Mouse (Mus musculus) midbrain, embryonic 13.5 days (tissue): ENCODE measurements around the gene Trim66. TPM values are rescaled to one million over a fixed set of nuclear protein-coding genes. Genes with fewer than 3 reads are reported as not detected.

Source experiments
- ATAC-seq: fragments of 200-750 bp; cut with Nextera tagmentation; 2 replicates; pipeline ENCODE4 v1.8.0; 2017; ENCODE audit warnings: mild to moderate bottlenecking, moderate TSS enrichment, moderate library complexity
- H3K27ac ChIP-seq: fragments of 300-500 bp; sonication (generic); 2 replicates; pipeline ENCODE4 v1.5.1; 2015; ENCODE audit warnings: inconsistent platforms, mild to moderate bottlenecking, moderate library complexity
- H3K27me3 ChIP-seq: fragments of 300-500 bp; sonication (generic); 2 replicates; pipeline ENCODE4 v1.6.1; 2015; ENCODE audit warnings: mild to moderate bottlenecking, inconsistent platforms
- H3K36me3 ChIP-seq: fragments of 300-500 bp; sonication (generic); 2 replicates; pipeline ENCODE4 v1.6.1; 2015; ENCODE audit warnings: mild to moderate bottlenecking, inconsistent platforms
- H3K4me1 ChIP-seq: fragments of 300-500 bp; sonication (generic); replicated peaks from 2 replicates; pipeline ENCODE4 v1.6.1; 2015; ENCODE audit warnings: inconsistent platforms
- H3K4me2 ChIP-seq: fragments of 300-500 bp; sonication (generic); replicated peaks from 2 replicates; pipeline ENCODE4 v1.6.1; 2015; ENCODE audit warnings: moderate library complexity, mild to moderate bottlenecking, inconsistent platforms
- H3K4me3 ChIP-seq: fragments of 300-500 bp; sonication (generic); replicated peaks from 2 replicates; pipeline ENCODE4 v1.5.1; 2015; ENCODE audit warnings: mild to moderate bottlenecking, inconsistent platforms
- H3K9ac ChIP-seq: fragments of 300-500 bp; sonication (generic); replicated peaks from 2 replicates; pipeline ENCODE4 v1.6.1; 2015; ENCODE audit warnings: mild to moderate bottlenecking, inconsistent platforms
- H3K9me3 ChIP-seq: fragments of 300-500 bp; sonication (generic); 2 replicates; pipeline ENCODE4 v1.6.1; 2016; ENCODE audit warnings: mild to moderate bottlenecking, inconsistent platforms
- WGBS: fragments of 180-500 bp; shearing (Covaris S2); methylation state at CpG from one replicate; pipeline ENCODE4 v1.1.7; 2015; 5-methylcytosine and 5-hydroxymethylcytosine counted together
- polyA plus RNA-seq: library from polyadenylated mRNA; unstranded; fragments of >200 nt; fragmentation: Nextera tagmentation; extraction: Ambion mirVana; gene quantifications from 2 replicates; pipeline ENCODE4 v1.2.1, GENCODE M21; 2015

The Trim66 gene
- polyA plus RNA-seq, 1 experiment from 2014 or later, result 0.40 TPM

DNA sequence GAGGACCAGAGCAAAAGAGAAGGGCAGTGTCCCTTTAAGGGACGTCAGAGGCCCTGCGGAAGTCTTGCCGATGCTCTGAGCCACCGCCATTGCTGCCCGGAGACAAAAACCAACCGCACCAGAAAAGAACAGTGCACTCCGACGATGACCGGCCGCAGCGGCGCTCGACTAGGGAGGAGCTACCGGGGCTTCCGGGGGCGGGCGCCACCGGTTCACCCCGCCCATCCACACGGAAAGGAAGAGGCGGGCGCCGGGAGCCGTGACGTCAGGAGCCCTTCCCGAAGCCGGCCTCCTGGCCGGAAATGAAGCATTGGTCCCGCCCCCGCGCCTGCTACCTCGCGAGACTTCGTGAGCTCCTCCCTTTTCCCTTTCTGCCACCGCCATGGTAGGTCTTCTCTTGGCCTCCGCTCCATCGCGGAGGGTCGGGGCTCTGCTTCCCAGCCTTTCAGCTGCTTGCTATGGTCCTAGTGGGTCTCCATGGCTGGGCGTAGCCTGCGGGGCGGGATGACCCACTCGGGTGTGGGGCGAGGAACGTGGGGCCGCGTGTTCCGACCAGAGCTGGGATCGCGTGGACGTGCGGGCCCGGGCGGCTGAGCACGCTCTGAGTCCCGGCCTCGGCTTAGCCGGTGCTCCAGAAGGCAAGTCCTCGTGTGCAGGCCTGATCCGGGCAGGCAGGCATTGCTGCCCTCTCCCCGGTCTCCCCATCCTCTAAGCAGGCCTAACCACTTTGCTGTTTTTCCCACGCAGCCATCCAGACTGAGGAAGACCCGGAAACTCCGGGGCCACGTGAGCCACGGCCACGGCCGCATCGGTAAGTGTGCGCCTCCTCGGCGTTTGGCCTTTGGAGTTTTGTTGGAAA, 11.1 kb upstream of the Trim66 start, which contains the start of gene Rpl27a:
TSS of gene Rpl27a (plus strand) at position 310 of the 859 bp plus-strand sequence.
- peaks cover 36% of the 10 kb centered on the region for H3K36me3 ChIP-seq
- peak within 1 kb of the TSS; percentile 95 for H3K4me2 ChIP-seq
- peaks cover 40% of the 10 kb centered on the region for H3K4me1 ChIP-seq
- peak within 1 kb of the TSS; percentile 79 for H3K4me3 ChIP-seq
- H3K9me3 ChIP-seq, result no peaks in the 10 kb centered on the region
- peak within 1 kb of the TSS; percentile 96 for H3K9ac ChIP-seq
- ATAC-seq, result peak; percentile 96
- under 1% methylated on average over 72 of the region's 72 CpGs for WGBS
- H3K27ac ChIP-seq, result peak within 1 kb of the TSS; percentile 96
- H3K27me3 ChIP-seq, result no peaks in the 10 kb centered on the region

DNA sequence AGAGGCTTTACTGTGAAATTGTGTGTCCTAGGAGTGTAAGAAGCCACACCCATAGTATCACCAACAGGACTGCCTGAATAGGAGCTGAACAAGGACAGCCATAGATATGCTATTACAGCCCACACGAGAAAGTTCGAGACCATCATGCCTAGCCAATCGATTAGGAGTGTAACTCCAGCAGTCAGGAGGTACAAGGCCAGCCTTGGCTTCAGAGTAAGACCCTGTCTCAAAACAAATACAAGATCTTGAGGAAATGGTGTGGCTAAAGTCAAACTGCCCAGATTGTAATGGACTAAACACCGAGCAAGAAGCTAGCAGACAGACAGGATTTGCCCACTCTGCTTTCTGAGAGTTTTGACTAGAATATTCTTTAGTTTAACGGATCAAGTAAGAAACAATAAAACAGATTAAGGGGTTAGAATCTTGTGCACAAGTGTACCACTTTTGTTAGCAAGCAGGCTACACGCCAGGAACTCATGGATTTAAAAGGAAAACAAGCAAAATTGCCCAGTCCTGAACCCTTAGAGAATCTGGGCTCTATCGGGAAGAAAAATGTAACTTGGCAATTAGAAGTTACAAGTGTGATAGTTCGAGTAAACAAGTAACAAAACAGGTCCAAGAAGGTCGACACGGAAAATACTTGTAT, 10.2 kb upstream of the Trim66 start:
- peak overlapping the region; percentile 79 for H3K4me3 ChIP-seq
- H3K9ac ChIP-seq, result peak overlapping the region; percentile 96
- no peak for ATAC-seq
- peaks cover 36% of the 10 kb centered on the region for H3K4me1 ChIP-seq
- H3K27me3 ChIP-seq, result no peaks in the 10 kb centered on the region
- H3K9me3 ChIP-seq, result no peaks in the 10 kb centered on the region
- peak overlapping the region; percentile 96 for H3K27ac ChIP-seq
- H3K4me2 ChIP-seq, result peak overlapping the region; percentile 68
- WGBS, result 19% methylated on average over 10 of the region's 10 CpGs
- H3K36me3 ChIP-seq, result peaks cover 27% of the 10 kb centered on the region

DNA sequence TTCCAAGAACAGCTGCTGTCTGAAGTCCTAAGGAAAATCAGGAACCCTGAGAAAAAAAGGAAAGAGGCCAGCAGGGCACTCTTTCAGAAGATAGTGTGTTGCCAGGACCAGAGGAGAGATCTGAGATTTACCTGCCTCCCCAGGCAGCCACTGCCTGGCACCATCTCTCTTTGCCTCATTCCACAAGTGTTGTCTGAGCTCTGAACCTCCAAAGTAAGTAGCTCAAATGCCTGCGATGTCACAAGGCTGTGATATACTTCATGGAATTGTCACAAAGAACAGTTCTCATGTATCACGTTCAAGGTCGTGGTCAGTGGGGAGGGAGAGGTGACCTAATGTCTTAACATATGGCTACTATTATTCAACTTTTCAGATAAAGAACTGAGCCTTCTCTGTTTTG, 8.6 kb upstream of the Trim66 start:
- Histone ChIP-seq H3K4me3 (no peak overlapping the region), H3K9ac (no peak overlapping the region), H3K4me1 (peaks cover 28% of the 10 kb centered on the region), H3K27ac (no peak overlapping the region), H3K36me3 (peaks cover 11% of the 10 kb centered on the region), H3K9me3 (no peaks in the 10 kb centered on the region), H3K27me3 (no peaks in the 10 kb centered on the region), H3K4me2 (no peak overlapping the region)
- WGBS, result 92% methylated on average over 3 of the region's 3 CpGs
- no peak for ATAC-seq

DNA sequence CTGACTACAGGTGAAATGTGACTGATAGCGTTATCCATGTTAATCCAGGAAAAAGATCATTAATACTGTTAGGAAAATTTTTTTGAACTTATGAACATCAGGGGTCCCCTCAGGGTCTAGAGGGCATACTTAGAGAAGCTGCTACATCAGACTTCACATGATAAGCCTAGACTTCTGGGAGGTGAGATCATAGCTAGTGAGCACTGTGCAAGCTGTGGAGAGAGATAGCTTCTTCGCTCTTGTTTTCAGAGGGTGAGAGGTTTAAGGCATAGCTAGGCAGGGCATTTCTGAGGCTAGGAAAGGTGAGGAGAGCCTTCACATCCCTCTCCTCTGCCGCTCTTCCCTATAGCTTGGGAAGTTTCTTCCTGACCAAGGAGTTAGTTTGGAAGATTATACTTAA, 3.9 kb upstream of the Trim66 start:
- no peak for ATAC-seq
- Histone ChIP-seq H3K36me3 (no peaks in the 10 kb centered on the region), H3K27me3 (no peaks in the 10 kb centered on the region), H3K9me3 (no peaks in the 10 kb centered on the region), H3K4me1 (peaks cover 11% of the 10 kb centered on the region), H3K9ac (no peak overlapping the region), H3K4me3 (no peak overlapping the region), H3K27ac (no peak overlapping the region), H3K4me2 (no peak overlapping the region)
- WGBS, result 92% methylated on average over 3 of the region's 3 CpGs

DNA sequence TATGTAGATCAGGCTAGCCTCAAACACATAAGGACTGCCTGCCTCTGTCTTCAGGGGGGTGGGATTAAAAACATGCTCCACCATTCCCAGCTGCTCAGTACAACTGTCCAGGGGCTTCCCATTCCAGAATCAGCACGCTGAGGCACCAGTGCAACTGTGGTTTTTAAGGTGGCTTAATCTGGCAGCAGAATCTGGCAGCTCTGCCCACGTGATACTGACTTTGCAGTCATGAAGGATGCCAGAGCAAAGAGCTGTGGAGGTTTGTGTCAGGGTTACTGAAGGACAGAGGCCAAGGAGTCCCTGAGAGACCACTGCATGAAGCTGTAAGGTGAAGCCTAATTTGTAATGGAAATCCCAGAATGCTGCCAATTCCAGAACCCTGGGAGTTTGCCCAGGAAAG, 2.9 kb upstream of the Trim66 start:
- ATAC-seq, result no peak
- WGBS, result 60% methylated on average over 2 of the region's 2 CpGs

DNA sequence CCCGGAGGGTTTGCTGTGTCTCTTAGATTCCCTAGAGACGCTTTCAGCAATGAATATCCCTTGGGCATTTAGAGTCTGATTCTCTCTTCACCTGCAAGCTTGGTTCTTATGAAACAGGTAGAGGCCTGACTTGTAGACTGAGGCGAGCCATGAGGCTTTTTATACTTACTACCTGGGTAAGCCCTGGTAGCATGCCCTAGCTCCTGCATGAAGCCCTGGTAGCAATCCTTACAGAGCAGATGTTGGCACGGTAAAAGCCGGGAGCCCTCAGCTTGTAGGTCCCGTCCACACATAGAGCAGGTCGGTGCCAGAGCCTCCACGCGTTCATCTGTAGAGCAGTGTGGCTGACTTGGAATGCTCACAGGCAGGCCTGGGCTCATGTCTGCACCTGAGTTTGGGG, 362 bp downstream of the Trim66 start:
- 43% methylated on average over 9 of the region's 9 CpGs for WGBS

More for the DNA sequence above, 2.9 kb upstream of the Trim66 start:
- Histone ChIP-seq H3K36me3 (no peaks in the 10 kb centered on the region), H3K27ac (no peak overlapping the region), H3K9me3 (no peaks in the 10 kb centered on the region), H3K4me1 (peaks cover 16% of the 10 kb centered on the region), H3K4me3 (no peak overlapping the region), H3K9ac (no peak overlapping the region), H3K27me3 (no peaks in the 10 kb centered on the region), H3K4me2 (no peak overlapping the region)

DNA sequence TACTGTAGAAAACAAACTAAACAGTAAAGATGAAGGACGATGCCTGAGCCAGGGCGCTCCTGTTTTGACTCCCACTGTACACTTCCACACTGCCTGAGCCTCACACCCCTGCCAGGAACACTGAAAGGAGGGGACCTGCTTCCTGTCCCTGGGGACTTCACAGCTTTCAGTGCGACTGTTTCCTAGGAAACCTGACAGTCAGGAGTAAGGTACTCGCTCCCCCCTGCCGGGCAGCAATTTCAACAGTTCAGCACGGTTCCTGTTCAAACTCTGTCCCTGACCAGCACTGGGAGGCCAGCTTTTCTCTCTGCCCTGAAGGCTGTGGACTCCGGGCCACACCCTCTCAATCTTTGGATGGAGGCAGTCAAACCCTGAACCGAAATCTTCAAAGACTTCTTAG, 815 bp downstream of the Trim66 start:
- Histone ChIP-seq H3K4me3 (no peak overlapping the region), H3K9ac (peak overlapping the region; percentile 54), H3K4me2 (peak overlapping the region; percentile 31; the same call in 1 of the 2 replicates), H3K27me3 (no peaks in the 10 kb centered on the region), H3K36me3 (no peaks in the 10 kb centered on the region), H3K9me3 (no peaks in the 10 kb centered on the region), H3K4me1 (peaks cover 16% of the 10 kb centered on the region), H3K27ac (peak overlapping the region; percentile 25; the same call in 1 of the 2 replicates)
- ATAC-seq, result peak; percentile 76
- WGBS, result 3% methylated on average over 8 of the region's 8 CpGs

More for the DNA sequence above, 362 bp downstream of the Trim66 start:
- Histone ChIP-seq H3K27ac (peak overlapping the region; percentile 25; the same call in 1 of the 2 replicates), H3K4me2 (0 out of 2 replicates have a peak overlapping the region, but pooled peaks have one; percentile 31), H3K4me3 (no peak overlapping the region), H3K36me3 (no peaks in the 10 kb centered on the region), H3K9me3 (no peaks in the 10 kb centered on the region), H3K27me3 (no peaks in the 10 kb centered on the region), H3K4me1 (peaks cover 16% of the 10 kb centered on the region), H3K9ac (peak overlapping the region; percentile 54; the same call in 1 of the 2 replicates)
- ATAC-seq, result peak; percentile 37; the same call in 1 of the 2 replicates

DNA sequence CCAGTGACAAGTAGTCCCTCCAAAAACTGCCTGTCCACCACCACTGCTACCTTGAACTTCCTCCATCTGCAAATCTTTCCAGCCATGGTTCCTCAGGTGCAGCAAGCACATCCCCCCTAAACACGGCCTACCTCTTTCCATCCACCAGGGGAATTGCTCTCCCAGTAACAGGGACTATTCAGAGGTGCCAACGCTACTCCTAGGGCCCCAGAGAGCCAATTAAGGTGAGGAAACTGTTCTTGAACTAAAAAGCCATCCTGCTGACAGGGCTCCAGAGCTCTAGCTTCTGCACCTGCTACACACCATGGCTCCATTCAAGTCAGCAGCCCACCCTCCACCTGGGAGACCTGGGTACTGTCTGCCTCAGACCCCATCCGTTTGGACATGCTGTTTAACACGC, 10.4 kb downstream of the Trim66 start:
- Histone ChIP-seq H3K27ac (no peak overlapping the region; the same call in 1 of the 2 replicates), H3K9me3 (no peaks in the 10 kb centered on the region), H3K27me3 (peaks cover 6% of the 10 kb centered on the region; the same call in 1 of the 2 replicates), H3K9ac (no peak overlapping the region), H3K4me1 (peaks cover 23% of the 10 kb centered on the region), H3K4me2 (no peak overlapping the region), H3K4me3 (no peak overlapping the region), H3K36me3 (no peaks in the 10 kb centered on the region)
- WGBS, result 55% methylated on average over 4 of the region's 4 CpGs
- ATAC-seq, result no peak

DNA sequence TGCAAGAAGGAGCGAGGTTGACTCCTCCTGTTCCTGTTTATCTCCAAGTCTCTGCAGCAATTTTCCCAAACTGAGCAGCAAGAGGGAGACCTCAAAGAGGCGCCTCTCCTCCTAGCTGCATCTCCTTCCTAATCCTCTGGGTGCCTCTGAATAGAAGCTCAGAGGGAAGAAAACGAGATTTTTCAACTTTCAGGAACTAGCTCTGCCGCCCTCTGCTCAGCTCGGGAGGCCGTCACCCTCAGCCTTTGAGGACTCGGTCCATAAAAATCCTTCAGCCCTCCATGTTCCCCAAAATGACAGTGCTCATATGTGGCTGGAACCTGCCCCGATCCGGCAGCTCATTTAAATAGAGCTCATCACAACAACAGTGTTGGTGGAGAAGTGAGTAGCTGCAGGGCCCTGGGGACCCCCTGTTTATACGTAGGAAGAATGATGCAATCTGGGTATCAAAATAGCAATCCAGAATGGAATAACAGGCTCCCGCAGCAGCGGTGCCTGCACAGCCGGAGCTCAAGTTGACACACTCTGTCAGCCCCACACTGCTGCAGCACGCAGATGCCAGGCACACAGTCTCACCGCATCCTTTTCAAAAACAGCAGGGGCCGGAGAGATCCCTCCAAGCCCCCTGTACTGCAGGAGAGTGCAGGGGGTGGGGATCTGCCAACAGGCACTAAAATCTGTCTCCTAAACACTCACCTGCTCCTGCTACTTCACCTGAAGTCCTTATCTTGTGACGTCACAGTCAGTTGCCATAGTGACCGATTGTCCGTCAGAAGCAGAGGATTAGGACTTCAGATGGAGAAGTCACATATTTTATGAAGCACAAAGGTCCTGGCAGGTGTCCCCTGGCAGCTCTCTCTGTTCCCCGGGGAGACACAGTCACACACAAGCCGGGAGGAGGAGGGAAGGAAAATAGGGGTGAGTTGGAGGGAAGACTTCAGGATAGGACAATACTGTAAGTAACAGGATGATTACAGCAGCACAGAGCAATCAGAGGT, 14.3 kb downstream of the Trim66 start:
- Histone ChIP-seq H3K9me3 (no peaks in the 10 kb centered on the region), H3K4me2 (peak overlapping the region; percentile 65), H3K36me3 (no peaks in the 10 kb centered on the region), H3K9ac (peak overlapping the region; percentile 52), H3K4me3 (peak overlapping the region; percentile 43), H3K27ac (peak overlapping the region; percentile 40), H3K27me3 (peaks cover 10% of the 10 kb centered on the region; the same call in 1 of the 2 replicates), H3K4me1 (peaks cover 23% of the 10 kb centered on the region)
- 7% methylated on average over 21 of the region's 21 CpGs for WGBS
- ATAC-seq, result peak; percentile 87

DNA sequence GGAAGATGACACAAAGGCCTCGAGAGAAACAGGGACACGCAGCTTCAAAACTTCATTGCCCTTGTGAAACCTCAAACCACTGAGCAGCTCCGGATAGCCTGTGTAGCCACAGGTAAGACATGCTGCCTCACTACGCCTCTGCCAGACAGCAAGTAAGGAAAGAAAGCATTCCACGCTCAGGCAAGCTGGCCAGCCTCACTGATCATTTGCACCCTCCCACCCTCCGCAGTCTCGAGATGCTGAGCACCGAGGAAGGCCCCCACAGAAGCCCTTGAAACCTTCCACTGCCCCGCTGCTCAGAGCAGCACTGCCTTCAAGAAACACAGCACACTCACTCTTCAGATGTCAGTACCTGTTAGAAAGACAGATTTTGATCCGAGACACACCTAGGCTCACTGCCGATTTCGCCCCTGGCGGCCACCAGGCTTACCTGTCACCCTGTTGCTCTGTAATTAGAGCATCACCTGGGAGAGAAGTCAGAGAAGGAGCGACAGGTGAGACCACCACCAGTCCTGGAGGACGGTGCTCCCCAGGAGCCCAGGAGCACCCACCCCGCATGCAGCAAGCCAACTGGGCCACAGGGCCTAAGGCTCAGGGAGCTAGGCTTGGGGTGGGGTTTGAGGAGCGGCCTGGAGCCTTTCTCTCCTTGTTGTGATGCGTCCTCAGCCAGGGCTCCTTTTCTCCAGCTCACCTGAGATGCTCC, 15.2 kb downstream of the Trim66 start:
- Histone ChIP-seq H3K4me1 (peaks cover 21% of the 10 kb centered on the region), H3K4me2 (peak overlapping the region; percentile 65), H3K27ac (no peak overlapping the region), H3K4me3 (peak overlapping the region; percentile 43), H3K27me3 (peaks cover 10% of the 10 kb centered on the region; the same call in 1 of the 2 replicates), H3K36me3 (no peaks in the 10 kb centered on the region), H3K9ac (0 out of 2 replicates have a peak overlapping the region, but pooled peaks have one; percentile 12), H3K9me3 (no peaks in the 10 kb centered on the region)
- peak; percentile 53 for ATAC-seq
- WGBS, result 54% methylated on average over 18 of the region's 18 CpGs

DNA sequence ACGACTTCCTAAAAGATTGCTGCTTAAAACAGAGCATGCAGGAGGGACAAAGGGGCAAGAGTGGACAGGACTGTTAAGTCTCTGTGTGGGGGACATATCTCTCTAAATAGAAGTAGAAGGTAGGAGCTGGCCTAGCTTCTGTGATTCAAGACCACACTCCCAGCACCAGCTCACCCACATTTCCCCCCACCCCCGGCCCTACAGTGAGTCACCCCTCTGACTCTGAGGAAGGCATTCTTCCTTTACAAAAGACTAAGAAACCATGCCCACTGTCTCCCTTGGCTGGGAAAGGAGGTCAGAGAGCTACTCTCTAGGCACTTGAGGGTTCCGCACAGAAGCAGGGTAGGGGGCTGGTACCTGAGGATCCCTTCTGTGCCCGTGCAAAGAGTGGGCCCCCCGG, 23.7 kb downstream of the Trim66 start:
- no peaks in the 10 kb centered on the region for H3K9me3 ChIP-seq
- H3K27me3 ChIP-seq, result no peaks in the 10 kb centered on the region
- H3K4me3 ChIP-seq, result no peak overlapping the region
- no peak overlapping the region for H3K4me2 ChIP-seq
- no peak for ATAC-seq
- 65% methylated on average over 5 of the region's 5 CpGs for WGBS
- no peaks in the 10 kb centered on the region for H3K36me3 ChIP-seq
- H3K27ac ChIP-seq, result no peak overlapping the region
- no peaks in the 10 kb centered on the region for H3K4me1 ChIP-seq
- H3K9ac ChIP-seq, result no peak overlapping the region
